Mouse (Mus musculus) heart, postnatal 36 days (tissue): ENCODE results near the gene Treml4. TPM values are rescaled to one million over a fixed set of nuclear protein-coding genes. Genes with fewer than 3 reads are reported as not detected.

ENCODE experiments used
- DNase-seq, 2 experiments: peaks; one replicate each; pipeline ENCODE4 v3.0.0; 2021 to 2022
- intact Hi-C: fragments of 180-260 bp; cut with DNase I; formaldehyde crosslinking; loops from one replicate; pipeline ENCODE4 v1.15.1; 2025
- total RNA-seq, 2 experiments: library from RNA; stranded (reverse); gene quantifications; 2 replicates each; pipeline ENCODE4 v1.2.3; 2021

The Treml4 gene
- under 1 TPM in 1 of 2 experiments, not detected in 1; 0.19 TPM for total RNA-seq

DNA sequence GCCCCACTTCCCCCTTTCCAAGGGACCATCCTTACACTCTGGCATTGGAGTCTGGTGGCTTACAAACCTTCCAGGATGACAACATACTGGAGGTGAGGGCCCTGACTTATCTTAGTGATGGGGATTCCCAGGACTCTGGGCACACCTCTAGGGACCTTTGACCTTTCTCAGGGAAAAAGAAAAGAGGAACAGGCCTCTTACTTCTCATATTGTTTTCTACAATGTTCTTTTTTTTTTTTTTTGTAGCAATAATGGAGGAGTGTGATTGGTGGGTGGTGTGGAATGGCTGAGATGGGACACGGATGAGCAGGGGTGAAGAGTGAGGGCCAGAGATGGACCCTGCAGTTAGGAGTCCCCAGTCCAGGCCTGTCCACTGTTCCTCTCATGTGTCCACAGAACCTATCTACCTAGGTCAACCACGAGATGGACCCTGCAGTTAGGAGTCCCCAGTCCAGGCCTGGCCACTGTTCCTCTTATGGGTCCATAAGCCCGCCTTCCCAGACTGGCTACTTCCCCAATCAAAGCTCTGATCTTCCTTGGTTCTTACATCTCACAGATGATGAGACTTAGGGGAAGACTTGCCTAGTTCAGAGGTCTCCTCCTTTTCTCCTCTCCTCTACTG, at the start of gene Treml4:
TSS of gene Treml4 (plus strand) at position 555 of the 622 bp plus-strand sequence.
- DNase-seq = no peak
- intact Hi-C loops = no loop called here

DNA sequence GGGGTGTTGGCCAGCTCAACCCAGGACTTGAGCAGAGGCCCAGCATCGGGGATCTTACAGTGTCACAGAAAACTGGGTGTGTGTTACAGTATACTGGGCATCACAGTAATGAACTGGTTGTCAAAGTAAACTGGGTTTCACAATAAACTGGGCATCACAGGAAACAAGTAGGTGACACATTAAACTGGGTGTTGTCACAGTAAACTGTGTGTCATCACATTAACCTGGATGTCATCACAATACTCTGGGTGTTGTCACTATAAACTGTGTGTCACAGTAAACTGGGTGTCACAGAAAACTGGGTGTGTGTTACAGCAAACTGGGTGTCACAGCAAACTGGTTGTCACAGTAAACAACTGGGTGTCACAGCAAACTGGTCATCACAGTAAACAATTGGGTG, 48.7 kb upstream of the Treml4 start:
- no peak for DNase-seq
- intact Hi-C loops = no loop called here

DNA sequence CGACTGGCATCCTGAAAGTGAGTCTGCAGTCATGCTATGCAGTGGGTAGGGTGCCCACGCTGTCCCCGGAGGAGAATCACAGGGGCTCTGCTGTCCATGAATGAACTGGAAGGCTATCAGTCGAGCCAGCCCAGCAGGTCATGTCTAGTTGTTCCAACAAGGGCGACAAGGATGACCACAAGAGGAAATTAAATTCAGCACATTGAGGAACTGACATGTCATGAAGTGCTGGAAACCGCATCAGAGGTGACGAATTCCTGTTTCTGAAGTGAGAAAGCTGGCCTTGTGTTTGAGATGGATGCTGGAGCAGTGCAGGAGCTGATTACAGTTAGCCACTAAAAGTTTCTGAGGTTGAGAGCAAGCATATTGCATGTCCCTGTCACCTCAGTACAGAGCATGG, 33.4 kb upstream of the Treml4 start:
- intact Hi-C loops = no loop called here
- no peak for DNase-seq

DNA sequence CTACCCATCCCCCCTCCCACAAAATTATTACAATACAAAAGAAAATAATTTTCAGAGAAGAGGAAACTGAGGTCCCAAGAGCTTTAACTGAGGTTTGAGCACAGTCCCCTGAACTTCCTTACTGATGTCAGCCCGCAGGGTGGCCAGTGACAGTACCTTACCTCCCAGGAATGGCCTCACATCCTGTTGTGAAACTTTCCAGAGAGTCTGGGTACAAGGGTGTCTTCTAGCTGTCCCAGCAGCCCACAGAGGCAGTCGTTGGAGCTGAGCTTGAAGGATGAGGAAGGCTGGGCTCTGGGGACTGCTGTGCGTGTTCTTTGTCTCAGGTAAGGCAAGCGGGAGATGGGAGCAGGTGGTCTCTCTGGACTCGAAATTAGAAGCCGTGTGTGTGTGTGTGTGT, 31.6 kb upstream of the Treml4 start, which contains the start of gene Trem1:
TSS of gene Trem1 (plus strand) at position 251 of the 400 bp plus-strand sequence.
- intact Hi-C loops = no loop called here
- no peak for DNase-seq

- no peak for DNase-seq
- intact Hi-C loops = no loop called here
Measured at GRCm38 (mm10) chr17:48233789-48234188, 30.3 kb upstream of the Treml4 start.

- no peak for DNase-seq
- intact Hi-C loops = no loop called here
Measured at GRCm38 (mm10) chr17:48234550-48234949, 29.5 kb upstream of the Treml4 start.

DNA sequence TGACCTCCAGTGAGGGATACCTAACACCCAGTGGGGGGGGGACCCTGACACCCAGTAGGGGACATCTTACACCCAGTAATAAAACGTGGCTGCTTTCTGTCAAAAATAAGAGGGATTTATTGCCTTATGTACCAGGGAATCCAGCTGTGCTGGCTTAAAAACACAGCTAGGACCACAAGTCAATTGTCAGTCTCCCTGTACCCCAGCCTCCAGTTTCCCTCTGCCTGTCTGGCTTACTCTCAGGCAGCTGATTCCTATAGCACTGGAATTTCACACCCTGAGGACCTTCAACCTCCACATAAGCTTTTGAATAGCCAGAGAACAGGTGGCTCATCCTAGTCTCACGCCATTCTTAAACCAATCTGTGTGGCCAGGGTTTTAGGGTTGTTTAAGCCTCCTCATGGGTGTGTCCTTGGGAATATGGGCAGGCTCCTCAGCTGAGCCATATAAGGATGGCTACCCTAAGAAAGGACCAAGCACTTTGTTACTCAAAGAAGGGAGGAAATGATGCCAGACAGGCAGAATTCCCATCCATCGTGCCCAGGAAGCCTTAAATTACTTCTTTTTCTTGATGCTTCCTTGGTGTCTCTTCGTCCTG, 28.2 kb upstream of the Treml4 start:
- DNase-seq = no peak
- intact Hi-C loops = no loop called here

DNA sequence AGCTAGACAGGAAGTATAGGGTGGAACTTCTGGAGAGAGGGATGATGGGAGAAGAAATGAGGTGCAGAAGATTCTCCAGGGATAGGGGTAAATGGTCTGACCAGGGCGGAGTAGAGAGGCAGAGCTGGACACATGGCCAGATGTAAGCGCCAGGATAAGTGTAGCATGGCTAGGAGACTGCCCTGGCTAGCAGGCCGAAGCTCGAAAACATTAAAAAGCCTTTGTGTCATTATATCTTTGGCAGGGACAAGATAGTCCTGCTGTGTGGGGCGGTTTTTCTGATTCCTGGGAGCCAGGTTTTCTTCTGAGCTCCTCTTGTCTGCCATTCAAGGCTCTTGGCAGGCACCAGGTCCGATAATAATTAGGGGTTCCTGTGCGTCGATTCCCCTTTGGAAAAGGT, 26.5 kb upstream of the Treml4 start:
- no peak for DNase-seq
- intact Hi-C loops = no loop called here

- intact Hi-C loops = no loop called here
- DNase-seq = peak in 1 of 2 experiments; percentile 7
Measured at GRCm38 (mm10) chr17:48247221-48247928, 16.7 kb upstream of the Treml4 start, which contains the start of gene Trem3. Trem3 (plus strand) TSS chr17:48247777.

GRCm38 (mm10) chr17:48249039-48249438, 15.1 kb upstream of the Treml4 start:
- DNase-seq = no peak
- intact Hi-C loops = no loop called here

GRCm38 (mm10) chr17:48249501-48249900, 14.6 kb upstream of the Treml4 start:
- intact Hi-C loops = no loop called here

GRCm38 (mm10) chr17:48250631-48251030, 13.5 kb upstream of the Treml4 start:
- DNase-seq = no peak
- intact Hi-C loops = no loop called here

More at GRCm38 (mm10) chr17:48249501-48249900, 14.6 kb upstream of the Treml4 start:
- no peak for DNase-seq

DNA sequence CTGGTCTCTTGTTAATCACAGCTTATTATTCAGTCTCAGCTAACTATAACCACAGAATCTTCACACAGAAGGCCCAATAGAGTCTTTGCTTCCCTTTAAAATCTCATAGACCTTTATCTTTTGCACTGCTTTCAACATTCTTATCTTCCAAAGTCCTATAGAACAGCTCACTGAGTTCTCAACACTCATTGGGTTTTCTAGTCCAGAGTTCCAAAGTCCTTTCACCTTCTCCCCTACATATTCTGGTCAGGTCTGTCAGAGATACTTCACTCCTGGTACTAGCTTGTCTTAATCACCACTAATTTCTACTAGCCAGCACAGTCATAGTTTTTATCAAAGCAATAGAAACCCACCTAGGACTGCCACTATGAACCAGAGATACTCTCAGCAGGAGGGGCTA, 7.5 kb upstream of the Treml4 start:
- intact Hi-C loops = no loop called here
- no peak for DNase-seq

GRCm38 (mm10) chr17:48261868-48262267, 2.2 kb upstream of the Treml4 start:
- intact Hi-C loops = no loop called here
- DNase-seq = no peak

- intact Hi-C loops = no loop called here
- no peak for DNase-seq
Measured at GRCm38 (mm10) chr17:48264662-48265061, 567 bp downstream of the Treml4 start.

DNA sequence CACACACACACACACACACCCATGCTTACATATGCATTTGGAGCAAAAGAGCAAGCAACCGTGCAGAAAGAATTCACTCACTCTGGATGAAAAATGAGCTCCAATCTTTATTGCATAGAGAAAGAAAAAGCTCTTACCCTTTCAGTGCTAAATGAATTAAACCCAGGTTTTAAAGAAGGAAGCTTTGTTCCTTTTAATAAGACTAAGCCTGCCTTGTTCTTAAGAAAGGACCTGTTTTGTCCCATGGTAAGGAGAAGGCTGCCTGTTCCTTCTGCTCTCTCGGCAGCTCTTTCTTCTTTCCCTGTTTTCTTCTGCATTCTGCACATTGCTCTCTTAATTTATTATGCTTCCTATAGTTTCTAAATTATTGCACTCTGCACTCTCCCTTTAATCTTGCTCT, 2.0 kb downstream of the Treml4 start:
- intact Hi-C loops = no loop called here
- no peak for DNase-seq

DNA sequence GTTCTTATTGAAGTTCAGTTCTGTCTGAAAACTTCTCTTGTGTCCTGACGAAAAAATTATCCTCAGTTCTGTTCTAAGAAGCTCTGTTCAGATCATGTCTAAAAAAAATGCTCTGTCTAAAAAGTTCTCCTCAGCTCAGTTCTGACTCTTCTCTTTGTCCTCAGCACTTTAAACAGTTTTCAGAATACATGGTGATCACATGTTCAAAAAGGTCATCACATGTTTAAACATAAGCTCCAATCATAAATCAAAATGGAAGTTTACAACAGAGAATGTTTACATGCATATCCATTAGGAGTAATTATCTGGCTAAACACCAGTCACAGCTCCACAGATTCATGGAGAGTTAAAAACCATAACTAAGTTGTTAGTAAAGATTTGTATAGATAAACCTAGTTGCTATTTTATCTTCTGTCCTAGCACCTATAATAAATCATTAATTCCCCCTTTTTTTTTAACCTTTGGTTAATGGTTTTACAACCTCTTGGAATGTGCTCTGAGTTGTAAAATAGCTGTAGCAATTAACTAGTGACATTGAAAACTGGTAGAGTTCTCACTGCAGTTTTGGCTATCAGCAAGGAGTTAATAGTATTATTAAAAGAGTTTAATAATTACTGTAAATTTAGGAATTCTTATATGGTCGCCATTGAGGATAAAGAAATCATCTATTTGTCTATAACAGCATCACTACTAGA, 2.7 kb downstream of the Treml4 start:
- intact Hi-C loops = no loop called here
- no peak for DNase-seq

GRCm38 (mm10) chr17:48267591-48267990, 3.5 kb downstream of the Treml4 start:
- no peak for DNase-seq
- intact Hi-C loops = no loop called here

- DNase-seq = no peak
- intact Hi-C loops = no loop called here
Measured at GRCm38 (mm10) chr17:48268276-48268675, 4.2 kb downstream of the Treml4 start.

DNA sequence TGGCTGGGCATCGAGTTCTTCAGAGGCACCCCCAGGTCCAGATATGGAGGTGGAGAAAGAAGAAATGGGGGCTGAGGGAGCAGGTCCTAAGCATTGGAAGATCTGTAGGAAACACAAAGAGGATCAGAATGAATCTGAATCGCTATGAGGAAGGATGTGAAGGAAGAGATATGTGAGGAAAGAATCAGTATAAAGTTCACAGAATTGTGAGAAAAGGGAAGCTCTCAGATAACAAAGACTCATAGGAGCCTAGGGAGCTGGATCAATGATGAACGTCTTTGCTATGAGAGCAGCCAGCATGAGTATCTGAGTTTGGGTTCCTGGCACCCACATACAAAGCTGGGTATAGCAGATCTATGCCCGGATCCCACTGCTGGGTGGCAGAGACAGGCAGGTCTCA, 5.7 kb downstream of the Treml4 start:
- DNase-seq = no peak
- intact Hi-C loops = no loop called here

DNA sequence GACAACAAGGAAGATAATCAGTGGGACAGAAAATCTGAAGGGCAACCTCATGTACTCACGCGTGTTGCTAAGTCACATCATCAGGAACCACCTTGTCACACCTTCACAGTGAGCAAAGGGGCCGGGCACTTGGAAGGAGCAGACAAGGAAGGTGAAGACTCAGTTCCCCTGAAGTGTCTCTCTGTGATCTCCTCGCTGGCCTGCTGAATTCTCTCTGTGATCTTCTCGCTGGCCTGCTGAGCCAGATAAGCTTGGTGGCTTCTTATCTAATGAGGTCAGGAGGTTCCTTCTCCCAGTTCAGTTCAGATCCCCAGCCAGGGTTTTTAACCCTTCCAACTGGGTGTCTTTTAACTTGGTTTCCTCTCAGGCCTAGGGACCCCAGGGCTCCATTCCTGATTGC, 8.1 kb downstream of the Treml4 start:
- no peak for DNase-seq
- intact Hi-C loops = no loop called here
